ENCODE assay signal across 20 mouse cellular contexts in the genomic region with DNA sequence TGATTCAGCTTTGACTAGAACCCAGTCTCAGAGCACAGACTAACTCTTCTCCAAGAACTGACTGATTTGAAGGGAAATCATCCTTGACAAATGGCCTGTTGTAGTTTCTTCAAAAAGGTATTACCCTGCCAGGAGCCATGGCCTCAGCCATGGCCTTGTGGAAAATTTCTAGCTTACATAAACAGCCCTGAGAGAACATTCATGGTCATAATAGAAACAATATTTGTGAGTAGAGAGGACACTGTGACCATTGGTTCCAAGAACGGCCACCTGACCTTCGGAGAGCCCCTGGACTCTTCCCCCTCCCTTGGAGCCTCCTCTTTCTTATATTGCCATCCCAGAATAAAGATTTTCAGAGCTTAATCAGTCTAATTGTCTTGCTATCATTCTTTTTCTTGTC. TPM values are rescaled to one million over a fixed set of nuclear protein-coding genes. Genes with fewer than 3 reads are reported as not detected.
DNase-seq lines count a peak whose midpoint lies in the region.
"Had no signal": no experiment of that assay in that cellular context is flagged by ENCODE, and none has a peak within 500 bp of the region (broad histone marks: within the 10 kb centered on the region; RNA-seq: fewer than 3 reads in every experiment).

No protein-coding gene starts in this region.

- intact Hi-C loops in heart, postnatal 25 days (cut with DNase I), result no loop called here

- DNase-seq in heart, adult 11 months, result peak; percentile 36
- no peak for DNase-seq in heart, postnatal 25 days (ENCODE audit: low spot score)
- peak; percentile 54 for DNase-seq in ovary, postnatal 36 days (ENCODE audit: low spot score)
- DNase-seq in ovary, postnatal 14 days (ENCODE audit: low spot score), result no peak
- peak; percentile 71 for DNase-seq in adrenal gland, postnatal 14 days
- no peak for DNase-seq in c-Kit-positive CD71-positive TER-119-positive erythroid progenitor cells, embryonic 14.5 days (ENCODE audit: low spot score)
- DNase-seq in thymus, postnatal 4 days, result no peak
- DNase-seq: cerebellum, adult 11-12 months; cerebellum, adult 8-10 months; cerebellum, postnatal 10 days; cerebellum, postnatal 36 days; embryo, embryonic 11 days; gastrocnemius, postnatal 10 days; gastrocnemius, postnatal 36 days; heart, postnatal 36 days; kidney, adult 11 months had no signal

RNA-seq across cellular contexts. Expression of gene Cryge, which starts 7.5 kb away (rescaled TPM):
- not detected for total RNA-seq in heart, postnatal 25 days (2021)
- not detected in 2 replicates for total RNA-seq in adrenal gland, postnatal 14 days (2021)
- total RNA-seq: gastrocnemius, adult 18-20 months; gastrocnemius, postnatal 10 days; gastrocnemius, postnatal 36 days; granulocyte monocyte progenitor cell, adult 5-6 weeks; heart, adult 8-10 months; heart, postnatal 36 days; MEL had no signal

RNA-seq across cellular contexts. Expression of gene Akr1cl, which starts 10.9 kb away (rescaled TPM):
- not detected for total RNA-seq in heart, postnatal 25 days (2021)
- 426 and 514 TPM in 2 replicates for total RNA-seq in adrenal gland, postnatal 14 days (2021)
- total RNA-seq: gastrocnemius, postnatal 10 days; gastrocnemius, postnatal 36 days; granulocyte monocyte progenitor cell, adult 5-6 weeks; heart, postnatal 36 days; MEL had no signal

RNA-seq across cellular contexts. Expression of gene Crygd, which starts 19.8 kb away (rescaled TPM):
- not detected for total RNA-seq in heart, postnatal 25 days (2021)
- not detected in 2 replicates for total RNA-seq in adrenal gland, postnatal 14 days (2021)
- total RNA-seq: gastrocnemius, adult 18-20 months; gastrocnemius, postnatal 10 days; gastrocnemius, postnatal 36 days; granulocyte monocyte progenitor cell, adult 5-6 weeks; heart, adult 8-10 months; heart, postnatal 36 days; MEL had no signal

RNA-seq across cellular contexts. Expression of gene Crygc, which starts 30.1 kb away (rescaled TPM):
- total RNA-seq in heart, postnatal 25 days (2021), result not detected
- total RNA-seq in adrenal gland, postnatal 14 days (2021), result not detected in 2 replicates
- total RNA-seq: gastrocnemius, adult 18-20 months; gastrocnemius, postnatal 10 days; gastrocnemius, postnatal 36 days; granulocyte monocyte progenitor cell, adult 5-6 weeks; heart, adult 8-10 months; heart, postnatal 36 days; MEL had no signal

RNA-seq across cellular contexts. Expression of gene Crygb, which starts 38.7 kb away (rescaled TPM):
- total RNA-seq in heart, postnatal 25 days (2021), result not detected
- not detected in 2 replicates for total RNA-seq in adrenal gland, postnatal 14 days (2021)
- total RNA-seq: gastrocnemius, adult 18-20 months; gastrocnemius, postnatal 10 days; gastrocnemius, postnatal 36 days; granulocyte monocyte progenitor cell, adult 5-6 weeks; heart, adult 8-10 months; heart, postnatal 36 days; MEL had no signal

Comparison
In these comparisons a context has a peak if more than half of its experiments do, and no peak if none do; other contexts are left out.
1. DNase-seq: peak in heart, adult 11 months (single experiment), ovary, postnatal 36 days (single experiment) and adrenal gland, postnatal 14 days (single experiment); none in heart, postnatal 25 days (single experiment), ovary, postnatal 14 days (single experiment), c-Kit-positive CD71-positive TER-119-positive erythroid progenitor cells, embryonic 14.5 days (single experiment) and thymus, postnatal 4 days (single experiment).
2. RNA of gene Akr1cl, which starts 10.9 kb away (total RNA-seq): 426 to 514 TPM in adrenal gland, postnatal 14 days; not detected in heart, postnatal 25 days; every median in the first group is over 100 times any median in the second.